Mouse (Mus musculus): ENCODE measurements at regions not wholly inside any gene's neighbourhood (a gene's known extent, or its start where the extent isn't known, plus 50 kb on each side); places are given as distances from the start of the nearest gene placed in this dataset.

GRCm38 (mm10) chr13:97633551-97633950 is 126.9 kb downstream of the Gm10260 start:
- TF ChIP-seq POLR2A (IDR thresholded peaks at IDR 0.05; ENCODE audit: borderline replicate concordance, extremely low read depth, insufficient read depth, insufficient read length, poor library complexity, severe bottlenecking) (no peak), CTCF (IDR thresholded peaks at IDR 0.05; ENCODE audit: borderline replicate concordance, extremely low read depth, insufficient read depth, insufficient read length) (no peak)
- DNase-seq (ENCODE audit: low read depth), result peak; percentile 34

- DNase-seq (ENCODE audit: low read depth), result no peak
- TF ChIP-seq CTCF (IDR thresholded peaks at IDR 0.05; ENCODE audit: borderline replicate concordance, extremely low read depth, insufficient read depth, insufficient read length) (no peak), POLR2A (IDR thresholded peaks at IDR 0.05; ENCODE audit: borderline replicate concordance, extremely low read depth, insufficient read depth, insufficient read length, poor library complexity, severe bottlenecking) (no peak)
Observed at GRCm38 (mm10) chr13:97631872-97632402, 128.5 kb downstream of the Gm10260 start.

GRCm38 (mm10) chr13:97630921-97631320 is 129.5 kb downstream of the Gm10260 start:
- no peak for DNase-seq (ENCODE audit: low read depth)
- TF ChIP-seq CTCF (IDR thresholded peaks at IDR 0.05; ENCODE audit: borderline replicate concordance, extremely low read depth, insufficient read depth, insufficient read length) (no peak), POLR2A (IDR thresholded peaks at IDR 0.05; ENCODE audit: borderline replicate concordance, extremely low read depth, insufficient read depth, insufficient read length, poor library complexity, severe bottlenecking) (no peak)

GRCm38 (mm10) chr13:97628608-97629007 is 131.8 kb downstream of the Gm10260 start:
- no peak for TF ChIP-seq POLR2A (IDR thresholded peaks at IDR 0.05; ENCODE audit: borderline replicate concordance, extremely low read depth, insufficient read depth, insufficient read length, poor library complexity, severe bottlenecking)
- no peak for TF ChIP-seq CTCF (IDR thresholded peaks at IDR 0.05; ENCODE audit: borderline replicate concordance, extremely low read depth, insufficient read depth, insufficient read length)
- peak; percentile 18 for DNase-seq (ENCODE audit: low read depth)

GRCm38 (mm10) chr13:97627247-97627646 is 133.2 kb downstream of the Gm10260 start:
- no peak for DNase-seq (ENCODE audit: low read depth)
- TF ChIP-seq POLR2A (IDR thresholded peaks at IDR 0.05; ENCODE audit: borderline replicate concordance, extremely low read depth, insufficient read depth, insufficient read length, poor library complexity, severe bottlenecking) (no peak), CTCF (IDR thresholded peaks at IDR 0.05; ENCODE audit: borderline replicate concordance, extremely low read depth, insufficient read depth, insufficient read length) (no peak)

GRCm38 (mm10) chr13:97626786-97627185 is 133.6 kb downstream of the Gm10260 start:
- DNase-seq (ENCODE audit: low read depth), result no peak
- TF ChIP-seq POLR2A (IDR thresholded peaks at IDR 0.05; ENCODE audit: borderline replicate concordance, extremely low read depth, insufficient read depth, insufficient read length, poor library complexity, severe bottlenecking), result no peak
- no peak for TF ChIP-seq CTCF (IDR thresholded peaks at IDR 0.05; ENCODE audit: borderline replicate concordance, extremely low read depth, insufficient read depth, insufficient read length)

- no peak for TF ChIP-seq CTCF (IDR thresholded peaks at IDR 0.05; ENCODE audit: borderline replicate concordance, extremely low read depth, insufficient read depth, insufficient read length)
- no peak for TF ChIP-seq POLR2A (IDR thresholded peaks at IDR 0.05; ENCODE audit: borderline replicate concordance, extremely low read depth, insufficient read depth, insufficient read length, poor library complexity, severe bottlenecking)
- no peak for DNase-seq (ENCODE audit: low read depth)
Observed at GRCm38 (mm10) chr13:97626116-97626515, 134.3 kb downstream of the Gm10260 start.

- no peak for DNase-seq (ENCODE audit: low read depth)
- TF ChIP-seq CTCF (IDR thresholded peaks at IDR 0.05; ENCODE audit: borderline replicate concordance, extremely low read depth, insufficient read depth, insufficient read length) (no peak), POLR2A (IDR thresholded peaks at IDR 0.05; ENCODE audit: borderline replicate concordance, extremely low read depth, insufficient read depth, insufficient read length, poor library complexity, severe bottlenecking) (no peak)
Observed at GRCm38 (mm10) chr13:97625391-97625790, 135.0 kb downstream of the Gm10260 start.

GRCm38 (mm10) chr13:97618190-97618586 is 142.2 kb downstream of the Gm10260 start:
- no peak for DNase-seq (ENCODE audit: low read depth)
- no peak for TF ChIP-seq POLR2A (IDR thresholded peaks at IDR 0.05; ENCODE audit: borderline replicate concordance, extremely low read depth, insufficient read depth, insufficient read length, poor library complexity, severe bottlenecking)
- TF ChIP-seq CTCF (IDR thresholded peaks at IDR 0.05; ENCODE audit: borderline replicate concordance, extremely low read depth, insufficient read depth, insufficient read length), result no peak

- no peak for TF ChIP-seq CTCF (IDR thresholded peaks at IDR 0.05; ENCODE audit: borderline replicate concordance, extremely low read depth, insufficient read depth, insufficient read length)
- TF ChIP-seq POLR2A (IDR thresholded peaks at IDR 0.05; ENCODE audit: borderline replicate concordance, extremely low read depth, insufficient read depth, insufficient read length, poor library complexity, severe bottlenecking), result no peak
- DNase-seq (ENCODE audit: low read depth), result peak; percentile 36
Observed at GRCm38 (mm10) chr13:97617511-97618189, 142.8 kb downstream of the Gm10260 start.

GRCm38 (mm10) chr13:97616919-97617318 is 143.5 kb downstream of the Gm10260 start:
- DNase-seq (ENCODE audit: low read depth), result no peak
- TF ChIP-seq CTCF (IDR thresholded peaks at IDR 0.05; ENCODE audit: borderline replicate concordance, extremely low read depth, insufficient read depth, insufficient read length) (no peak), POLR2A (IDR thresholded peaks at IDR 0.05; ENCODE audit: borderline replicate concordance, extremely low read depth, insufficient read depth, insufficient read length, poor library complexity, severe bottlenecking) (no peak)

GRCm38 (mm10) chr13:97607221-97607723 is 153.2 kb downstream of the Gm10260 start:
- peak; percentile 55 for DNase-seq (ENCODE audit: low read depth)
- no peak for TF ChIP-seq POLR2A (IDR thresholded peaks at IDR 0.05; ENCODE audit: borderline replicate concordance, extremely low read depth, insufficient read depth, insufficient read length, poor library complexity, severe bottlenecking)
- TF ChIP-seq CTCF (IDR thresholded peaks at IDR 0.05; ENCODE audit: borderline replicate concordance, extremely low read depth, insufficient read depth, insufficient read length), result peak; percentile 49; the same call in 1 of the 2 replicates
